Mouse (Mus musculus) heart, embryonic 14.5 days (tissue): ENCODE measurements around the gene Itsn1. TPM values are rescaled to one million over a fixed set of nuclear protein-coding genes. Genes with fewer than 3 reads are reported as not detected.

ENCODE experiments used
- ATAC-seq: fragments of 200-750 bp; cut with Nextera tagmentation; 2 replicates; pipeline ENCODE4 v1.8.0; 2017; ENCODE audit warnings: low read depth, moderate TSS enrichment; ENCODE audit not compliant: insufficient number of reproducible peaks, insufficient read depth, low FRiP score
- H3K27ac ChIP-seq, 2 experiments: fragments of 200-500 bp in 1 of 2; fragments of 300-500 bp in 1 of 2; sonication (generic) in 1 of 2; replicated peaks in 1 of 2; 2 replicates each; pipeline ENCODE4 v1.5.1; 2012 to 2014; ENCODE audit warnings: low read depth in 2 of 2, low read length in 2 of 2, control low read depth in 1 of 2, mild to moderate bottlenecking in 1 of 2, mixed read lengths in 1 of 2; ENCODE audit not compliant: control insufficient read depth in 1 of 2, insufficient read depth in 1 of 2
- H3K27me3 ChIP-seq: fragments of 300-500 bp; sonication (generic); 2 replicates; pipeline ENCODE4 v1.6.1; 2014; ENCODE audit warnings: mild to moderate bottlenecking, low read length, control low read depth; ENCODE audit not compliant: control insufficient read depth, insufficient read depth
- H3K36me3 ChIP-seq: fragments of 300-500 bp; sonication (generic); 2 replicates; pipeline ENCODE4 v1.6.1; 2014; ENCODE audit warnings: mild to moderate bottlenecking, control low read depth, low read length, mixed read lengths; ENCODE audit not compliant: control insufficient read depth, insufficient read depth
- H3K4me1 ChIP-seq, 2 experiments: fragments of 200-500 bp in 1 of 2; fragments of 300-500 bp in 1 of 2; sonication (generic) in 1 of 2; 2 replicates each; pipeline ENCODE4 v1.6.1; 2012 to 2014; ENCODE audit warnings: low read length in 2 of 2, control low read depth in 1 of 2, mixed read lengths in 1 of 2; ENCODE audit not compliant: control insufficient read depth in 2 of 2, insufficient read depth in 2 of 2
- H3K4me2 ChIP-seq: fragments of 300-500 bp; sonication (generic); 2 replicates; pipeline ENCODE4 v1.6.1; 2014; ENCODE audit warnings: mild to moderate bottlenecking, low read length
- H3K4me3 ChIP-seq, 2 experiments: fragments of 200-500 bp in 1 of 2; fragments of 300-500 bp in 1 of 2; sonication (generic) in 1 of 2; 2 replicates each; pipeline ENCODE4 v1.5.1; 2012 to 2014; ENCODE audit warnings: low read length in 2 of 2, mild to moderate bottlenecking in 2 of 2, control low read depth in 1 of 2, low read depth in 1 of 2, moderate library complexity in 1 of 2; ENCODE audit not compliant: control insufficient read depth in 1 of 2, insufficient read depth in 1 of 2
- H3K9ac ChIP-seq: fragments of 300-500 bp; sonication (generic); 2 replicates; pipeline ENCODE4 v1.6.1; 2014; ENCODE audit warnings: mild to moderate bottlenecking, low read length
- H3K9me3 ChIP-seq: fragments of 300-500 bp; sonication (generic); 2 replicates; pipeline ENCODE4 v1.6.1; 2016; ENCODE audit warnings: low read length, control low read depth; ENCODE audit not compliant: control insufficient read depth
- WGBS: fragments of 180-500 bp; shearing (Covaris S2); extraction: QIAGEN DNeasy Blood & Tissue Kit; methylation state at CpG from one replicate; pipeline ENCODE4 v1.1.7; 2014; 5-methylcytosine and 5-hydroxymethylcytosine counted together
- polyA plus RNA-seq: library from polyadenylated mRNA; unstranded; fragments of >200 nt; fragmentation: Nextera tagmentation; extraction: Ambion mirVana; gene quantifications from 2 replicates; pipeline ENCODE4 v1.2.1, GENCODE M21; 2014

Gene Itsn1
- polyA plus RNA-seq, 1 experiment from 2014 or later: 21.2 TPM

DNA sequence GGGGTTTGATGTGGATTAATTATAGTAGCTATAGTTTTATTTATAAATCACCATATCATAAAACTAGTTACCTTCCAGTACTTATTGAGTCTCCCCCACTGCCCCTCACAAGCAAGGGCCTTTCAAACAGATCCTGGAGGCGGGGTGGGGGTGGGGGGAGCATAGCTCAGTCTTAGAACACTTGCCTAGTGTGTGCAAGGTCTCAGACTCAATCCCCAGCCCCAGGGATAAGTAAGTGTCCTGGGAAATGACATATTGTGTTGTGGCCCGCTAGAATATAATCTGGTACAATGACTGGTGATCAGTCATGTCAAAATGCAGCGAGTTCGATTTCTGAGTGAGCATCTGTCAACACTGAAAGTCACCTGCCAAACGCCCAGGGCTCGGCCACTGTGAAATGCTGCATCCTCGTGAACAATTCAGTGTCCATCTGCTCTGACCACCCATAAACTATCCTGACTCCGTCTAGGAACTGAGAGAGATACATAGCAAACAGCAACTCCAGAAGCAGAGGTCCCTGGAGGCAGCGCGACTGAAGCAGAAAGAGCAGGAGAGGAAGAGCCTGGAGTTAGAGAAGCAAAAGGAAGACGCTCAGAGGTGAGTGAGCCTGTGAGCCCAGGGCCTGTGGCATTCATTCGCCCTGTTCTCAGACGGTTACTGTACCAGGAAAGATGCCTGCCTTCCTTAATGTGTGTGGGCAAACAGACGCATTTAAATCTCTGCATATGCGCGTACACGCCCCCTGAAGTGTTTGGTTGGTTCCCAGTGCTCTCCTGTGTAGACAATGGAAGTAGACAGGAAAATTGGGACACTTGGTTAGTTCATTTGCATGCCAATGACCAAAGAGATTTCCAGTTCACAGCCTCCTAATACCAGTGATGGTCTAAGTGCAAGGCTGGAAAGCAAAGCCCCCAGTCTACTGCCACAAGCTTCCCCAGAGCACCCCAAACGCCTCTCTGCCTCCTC lies 107.8 kb downstream of the Itsn1 start:
- no peak overlapping the region for H3K4me3 ChIP-seq
- no peak overlapping the region for H3K9ac ChIP-seq
- H3K4me2 ChIP-seq: no peak overlapping the region
- H3K27ac ChIP-seq: no peak overlapping the region
- no peaks in the 10 kb centered on the region for H3K9me3 ChIP-seq
- H3K4me1 ChIP-seq: peaks cover 8 to 22% of the 10 kb centered on the region in 2 experiments
- WGBS: 80% methylated on average over 18 of the region's 18 CpGs
- H3K36me3 ChIP-seq: peaks cover 47% of the 10 kb centered on the region
- no peak for ATAC-seq
- H3K27me3 ChIP-seq: no peaks in the 10 kb centered on the region

DNA sequence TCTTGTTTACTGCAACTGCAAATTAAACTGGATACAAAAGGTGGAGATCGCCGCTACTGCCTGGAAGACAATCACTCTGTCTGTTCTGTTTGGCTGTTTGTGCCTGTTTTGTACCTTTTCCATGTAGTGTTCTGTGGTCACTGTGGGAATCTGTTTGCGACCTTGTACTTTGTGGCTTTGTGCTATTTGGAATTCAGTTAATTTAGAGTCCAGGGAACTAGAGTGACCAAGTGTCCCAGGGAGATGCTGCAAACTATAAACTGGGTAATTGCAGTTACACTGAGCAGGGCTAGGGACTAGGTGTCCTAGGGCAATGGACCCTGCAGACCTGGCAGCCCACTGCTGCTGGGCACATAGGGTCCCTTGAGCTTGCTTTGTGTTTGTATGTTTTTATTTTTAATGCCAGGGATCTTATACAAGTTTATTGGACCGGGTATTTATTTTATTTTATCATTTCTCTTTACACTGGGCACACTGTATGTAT lies 108.5 kb downstream of the Itsn1 start:
- Histone ChIP-seq H3K4me3 (no peak overlapping the region), H3K27ac (no peak overlapping the region), H3K9ac (no peak overlapping the region), H3K4me1 (peaks cover 8 to 22% of the 10 kb centered on the region in 2 experiments), H3K36me3 (peaks cover 50% of the 10 kb centered on the region), H3K4me2 (no peak overlapping the region), H3K27me3 (no peaks in the 10 kb centered on the region), H3K9me3 (no peaks in the 10 kb centered on the region)
- ATAC-seq: no peak
- 93% methylated on average over 4 of the region's 4 CpGs for WGBS

DNA sequence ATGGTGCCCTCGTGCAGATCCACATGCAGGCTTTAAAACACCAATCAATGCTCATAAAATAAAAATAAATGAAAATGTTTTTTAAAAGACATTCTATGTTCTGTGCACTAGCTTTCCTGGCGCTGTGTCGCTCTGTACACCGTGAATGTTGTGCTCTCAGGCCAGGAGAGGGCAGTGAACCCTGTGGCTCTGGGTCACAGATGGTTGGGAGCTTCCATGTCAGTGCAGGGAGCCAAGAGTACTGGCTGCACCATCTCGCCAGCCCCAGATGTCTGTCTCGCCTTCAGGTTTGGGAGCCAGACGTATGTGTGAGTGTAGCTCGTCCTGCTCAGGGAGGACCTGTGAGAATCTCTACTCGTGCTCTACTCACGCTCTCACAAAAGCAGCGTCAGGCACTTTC lies 109.7 kb downstream of the Itsn1 start:
- Histone ChIP-seq H3K4me3 (no peak overlapping the region), H3K27me3 (no peaks in the 10 kb centered on the region), H3K4me1 (peaks cover 8 to 22% of the 10 kb centered on the region in 2 experiments), H3K9ac (no peak overlapping the region), H3K27ac (no peak overlapping the region), H3K9me3 (no peaks in the 10 kb centered on the region), H3K4me2 (no peak overlapping the region), H3K36me3 (peaks cover 62% of the 10 kb centered on the region)
- WGBS: 83% methylated on average over 11 of the region's 11 CpGs
- no peak for ATAC-seq

GRCm38 (mm10) chr16:91839462-91839861 lies 110.4 kb downstream of the Itsn1 start:
- no peak overlapping the region for H3K9ac ChIP-seq
- no peaks in the 10 kb centered on the region for H3K27me3 ChIP-seq
- no peak overlapping the region for H3K27ac ChIP-seq
- peaks cover 69% of the 10 kb centered on the region for H3K36me3 ChIP-seq
- no peak overlapping the region for H3K4me3 ChIP-seq
- 47% methylated on average over 11 of the region's 11 CpGs for WGBS
- no peak overlapping the region for H3K4me2 ChIP-seq
- H3K9me3 ChIP-seq: no peaks in the 10 kb centered on the region
- no peak for ATAC-seq
- H3K4me1 ChIP-seq: peaks cover 8 to 22% of the 10 kb centered on the region in 2 experiments

DNA sequence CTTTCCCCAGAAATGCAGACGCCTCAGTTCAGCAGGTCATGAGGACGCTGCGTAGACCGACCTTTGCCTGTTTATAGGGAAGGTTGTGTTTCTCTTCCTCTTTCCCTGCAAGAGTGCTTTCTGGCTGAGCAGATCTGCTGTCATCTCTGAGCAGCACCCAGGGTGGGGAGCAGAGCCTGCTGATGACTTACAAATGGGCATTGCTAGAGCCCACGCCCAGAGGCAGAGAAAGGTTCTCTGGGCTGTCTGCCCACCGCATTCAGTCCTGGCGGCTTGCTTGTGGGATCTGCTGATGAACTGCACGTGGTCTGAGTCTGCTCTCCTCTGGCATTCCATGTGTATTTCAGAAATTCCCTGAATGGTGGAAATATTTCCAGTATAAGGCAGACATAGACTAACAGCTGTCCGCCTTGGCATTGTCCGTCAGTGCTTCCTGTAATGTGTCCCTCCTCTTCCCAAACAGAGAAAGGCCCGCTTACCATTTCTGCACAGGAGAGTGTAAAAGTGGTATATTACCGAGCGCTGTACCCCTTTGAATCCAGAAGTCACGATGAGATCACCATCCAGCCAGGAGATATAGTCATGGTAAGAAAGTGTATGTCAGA lies 112.0 kb downstream of the Itsn1 start:
- H3K27ac ChIP-seq: peak overlapping the region; percentile 23 to 26; a peak in 3 of 4 replicates
- ATAC-seq: no peak
- H3K9me3 ChIP-seq: no peaks in the 10 kb centered on the region
- peaks cover 70% of the 10 kb centered on the region for H3K36me3 ChIP-seq
- 65% methylated on average over 14 of the region's 14 CpGs for WGBS
- no peak overlapping the region for H3K4me3 ChIP-seq
- H3K4me2 ChIP-seq: peak overlapping the region; percentile 14; the same call in 1 of the 2 replicates
- H3K9ac ChIP-seq: no peak overlapping the region
- H3K27me3 ChIP-seq: no peaks in the 10 kb centered on the region
- H3K4me1 ChIP-seq: peaks cover 11 to 33% of the 10 kb centered on the region in 2 experiments

- Histone ChIP-seq H3K9me3 (no peaks in the 10 kb centered on the region), H3K36me3 (peaks cover 55% of the 10 kb centered on the region), H3K27ac (peak overlapping the region; percentile 3 to 58), H3K27me3 (no peaks in the 10 kb centered on the region), H3K9ac (no peak overlapping the region), H3K4me1 (peaks cover 21 to 34% of the 10 kb centered on the region in 2 experiments), H3K4me2 (no peak overlapping the region), H3K4me3 (no peak overlapping the region)
- 24% methylated on average over 10 of the region's 10 CpGs for WGBS
- ATAC-seq: peak; percentile 11; the same call in 1 of the 2 replicates
These were observed 117.1 kb downstream of the Itsn1 start for GRCm38 (mm10) chr16:91846089-91846741.

GRCm38 (mm10) chr16:91847525-91848225 lies 118.6 kb downstream of the Itsn1 start:
- H3K9me3 ChIP-seq: no peaks in the 10 kb centered on the region
- peak overlapping the region; percentile 57 to 81 for H3K27ac ChIP-seq
- no peak overlapping the region for H3K4me2 ChIP-seq
- H3K4me3 ChIP-seq: no peak overlapping the region
- no peak for ATAC-seq
- WGBS: 52% methylated on average over 13 of the region's 13 CpGs
- no peaks in the 10 kb centered on the region for H3K27me3 ChIP-seq
- peaks cover 21 to 29% of the 10 kb centered on the region in 2 experiments for H3K4me1 ChIP-seq
- peaks cover 58% of the 10 kb centered on the region for H3K36me3 ChIP-seq
- no peak overlapping the region for H3K9ac ChIP-seq
